Mouse (Mus musculus) urinary bladder, adult 2 months (tissue): ENCODE data around the gene Soga1. TPM values are rescaled to one million over a fixed set of nuclear protein-coding genes. Genes with fewer than 3 reads are reported as not detected.

Source experiments
- DNase-seq: peaks from one replicate; pipeline ENCODE4 v3.0.0; 2022; ENCODE audit warnings: low spot score
- polyA plus RNA-seq: library from polyadenylated mRNA; depleted of rRNA; stranded (reverse); fragments of >200 nt; gene quantifications from 2 replicates; pipeline ENCODE4 v1.2.3, GENCODE M21; 2012

Gene Soga1
- polyA plus RNA-seq, 1 experiment: 3.0 TPM

GRCm38 (mm10) chr2:157079701-157080180 lies 687 bp upstream of the Soga1 start:
- DNase-seq: no peak

GRCm38 (mm10) chr2:157078059-157078792 lies 828 bp downstream of the Soga1 start:
- no peak for DNase-seq

GRCm38 (mm10) chr2:157077641-157078058 lies 1.4 kb downstream of the Soga1 start:
- no peak for DNase-seq

- DNase-seq: no peak
Measured at GRCm38 (mm10) chr2:157077160-157077559, 1.9 kb downstream of the Soga1 start.

- DNase-seq: no peak
Measured at GRCm38 (mm10) chr2:157076585-157076984, 2.5 kb downstream of the Soga1 start.

GRCm38 (mm10) chr2:157075685-157076084 lies 3.4 kb downstream of the Soga1 start:
- DNase-seq: no peak

GRCm38 (mm10) chr2:157075226-157075625 lies 3.8 kb downstream of the Soga1 start:
- DNase-seq: no peak

- no peak for DNase-seq
Measured at GRCm38 (mm10) chr2:157074772-157075171, 4.3 kb downstream of the Soga1 start.

- no peak for DNase-seq
Measured at GRCm38 (mm10) chr2:157074186-157074724, 4.8 kb downstream of the Soga1 start.

GRCm38 (mm10) chr2:157073378-157074052 lies 5.5 kb downstream of the Soga1 start:
- DNase-seq: no peak

- DNase-seq: no peak
Measured at GRCm38 (mm10) chr2:157072316-157072990, 6.6 kb downstream of the Soga1 start.

- no peak for DNase-seq
Measured at GRCm38 (mm10) chr2:157071556-157071955, 7.5 kb downstream of the Soga1 start.

- no peak for DNase-seq
Measured at GRCm38 (mm10) chr2:157070365-157070764, 8.7 kb downstream of the Soga1 start.

GRCm38 (mm10) chr2:157069755-157070315 lies 9.2 kb downstream of the Soga1 start:
- DNase-seq: no peak

- no peak for DNase-seq
Measured at GRCm38 (mm10) chr2:157069355-157069735, 9.7 kb downstream of the Soga1 start.

GRCm38 (mm10) chr2:157068701-157069354 lies 10.2 kb downstream of the Soga1 start:
- no peak for DNase-seq

- DNase-seq: no peak
Measured at GRCm38 (mm10) chr2:157066731-157067430, 12.2 kb downstream of the Soga1 start.

- no peak for DNase-seq
Measured at GRCm38 (mm10) chr2:157065879-157066226, 13.2 kb downstream of the Soga1 start.

GRCm38 (mm10) chr2:157064978-157065878 lies 13.8 kb downstream of the Soga1 start:
- no peak for DNase-seq

GRCm38 (mm10) chr2:157064136-157064535 lies 14.9 kb downstream of the Soga1 start:
- no peak for DNase-seq
